Mouse (Mus musculus): ENCODE data around the gene Krtap4-13.

DNA sequence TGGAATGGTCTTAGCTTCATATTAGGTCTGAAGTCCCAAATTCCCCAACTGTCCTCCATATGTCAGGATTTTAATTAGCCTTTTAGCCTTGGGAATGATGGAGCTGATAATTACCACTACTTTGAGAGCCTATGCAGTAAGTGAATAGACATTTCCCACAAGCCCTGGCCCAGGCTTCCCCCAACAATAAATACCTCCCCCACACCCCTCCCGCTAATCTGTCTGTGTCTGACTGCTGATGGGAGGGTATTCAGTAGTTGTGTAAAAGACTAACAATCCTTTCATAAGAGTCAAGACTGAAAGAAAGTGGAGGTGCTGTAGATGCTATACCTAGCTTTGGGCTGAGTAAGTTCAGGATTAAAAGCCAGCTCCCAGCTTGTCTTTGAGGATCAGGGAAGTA lies 32.5 kb upstream of the Krtap4-13 start:
- TF ChIP-seq CTCF (IDR thresholded peaks at IDR 0.05; ENCODE audit: extremely low read depth, insufficient read depth, low read length) (no peak), POLR2A (IDR thresholded peaks at IDR 0.05; ENCODE audit: extremely low read depth, insufficient read depth, low read length) (no peak)

Data from cortical plate, adult 2 months (tissue).